Mouse (Mus musculus): Measurements from ENCODE around the gene Slc22a23. TPM values are rescaled to one million over a fixed set of nuclear protein-coding genes. Genes with fewer than 3 reads are reported as not detected.

Gene Slc22a23
- polyA plus RNA-seq, 1 experiment from 2014 or later = 6.0 TPM

- Histone ChIP-seq H3K9ac (ENCODE audit: low read depth, low read length) (0 out of 2 replicates have a peak overlapping the region, but pooled peaks have one; percentile 26), H3K9me3 (ENCODE audit: control insufficient read depth, low read length) (no peaks in the 10 kb centered on the region), H3K4me2 (ENCODE audit: low read depth, low read length) (0 out of 2 replicates have a peak overlapping the region, but pooled peaks have one; percentile 10), H3K36me3 (ENCODE audit: control insufficient read depth, insufficient read depth, low read length) (no peaks in the 10 kb centered on the region), H3K27me3 (replicated peaks; ENCODE audit: control insufficient read depth, insufficient read depth, low read length) (no peaks in the 10 kb centered on the region), H3K4me3 (ENCODE audit: low read depth, low read length) (no peak overlapping the region), H3K27ac (replicated peaks; ENCODE audit: low read depth, low read length) (peak overlapping the region; percentile 71), H3K4me1 (ENCODE audit: control insufficient read depth, insufficient read depth, low read length) (peaks cover 10% of the 10 kb centered on the region)
- no peak for DNase-seq (ENCODE audit: low spot score)
- WGBS = 72% methylated on average over 2 of the region's 2 CpGs
- ATAC-seq (ENCODE audit: low read depth) = peak; percentile 35
These were observed 188.2 kb downstream of the Slc22a23 start for GRCm38 (mm10) chr13:34156840-34157185.

- no peak overlapping the region for H3K4me3 ChIP-seq (ENCODE audit: low read depth, low read length)
- H3K4me2 ChIP-seq (ENCODE audit: low read depth, low read length) = 0 out of 2 replicates have a peak overlapping the region, but pooled peaks have one; percentile 10
- DNase-seq (ENCODE audit: low spot score) = peak; percentile 73
- peaks cover 10% of the 10 kb centered on the region for H3K4me1 ChIP-seq (ENCODE audit: control insufficient read depth, insufficient read depth, low read length)
- peak; percentile 86 for ATAC-seq (ENCODE audit: low read depth)
- H3K9me3 ChIP-seq (ENCODE audit: control insufficient read depth, low read length) = no peaks in the 10 kb centered on the region
- no peaks in the 10 kb centered on the region for H3K27me3 ChIP-seq (replicated peaks; ENCODE audit: control insufficient read depth, insufficient read depth, low read length)
- H3K9ac ChIP-seq (ENCODE audit: low read depth, low read length) = 0 out of 2 replicates have a peak overlapping the region, but pooled peaks have one; percentile 26
- peak overlapping the region; percentile 71 for H3K27ac ChIP-seq (replicated peaks; ENCODE audit: low read depth, low read length)
- H3K36me3 ChIP-seq (ENCODE audit: control insufficient read depth, insufficient read depth, low read length) = no peaks in the 10 kb centered on the region
- 40% methylated on average over 8 of the region's 8 CpGs for WGBS
These were observed 188.7 kb downstream of the Slc22a23 start for GRCm38 (mm10) chr13:34156133-34156839.

GRCm38 (mm10) chr13:34154931-34155272 lies 190.1 kb downstream of the Slc22a23 start:
- peaks cover 14% of the 10 kb centered on the region for H3K4me1 ChIP-seq (ENCODE audit: control insufficient read depth, insufficient read depth, low read length)
- H3K4me3 ChIP-seq (ENCODE audit: low read depth, low read length) = peak overlapping the region; percentile 18; the same call in 1 of the 2 replicates
- DNase-seq (ENCODE audit: low spot score) = peak; percentile 68
- H3K9me3 ChIP-seq (ENCODE audit: control insufficient read depth, low read length) = no peaks in the 10 kb centered on the region
- 26% methylated on average over 3 of the region's 3 CpGs for WGBS
- H3K4me2 ChIP-seq (ENCODE audit: low read depth, low read length) = peak overlapping the region; percentile 39
- no peaks in the 10 kb centered on the region for H3K27me3 ChIP-seq (replicated peaks; ENCODE audit: control insufficient read depth, insufficient read depth, low read length)
- H3K36me3 ChIP-seq (ENCODE audit: control insufficient read depth, insufficient read depth, low read length) = no peaks in the 10 kb centered on the region
- H3K9ac ChIP-seq (ENCODE audit: low read depth, low read length) = 0 out of 2 replicates have a peak overlapping the region, but pooled peaks have one; percentile 48
- peak overlapping the region; percentile 49; the same call in 1 of the 2 replicates for H3K27ac ChIP-seq (replicated peaks; ENCODE audit: low read depth, low read length)
- ATAC-seq (ENCODE audit: low read depth) = no peak

- Histone ChIP-seq H3K27ac (replicated peaks; ENCODE audit: low read depth, low read length) (peak overlapping the region; percentile 49; the same call in 1 of the 2 replicates), H3K9ac (ENCODE audit: low read depth, low read length) (0 out of 2 replicates have a peak overlapping the region, but pooled peaks have one; percentile 48), H3K4me1 (ENCODE audit: control insufficient read depth, insufficient read depth, low read length) (peaks cover 19% of the 10 kb centered on the region), H3K4me2 (ENCODE audit: low read depth, low read length) (peak overlapping the region; percentile 39), H3K27me3 (replicated peaks; ENCODE audit: control insufficient read depth, insufficient read depth, low read length) (no peaks in the 10 kb centered on the region), H3K36me3 (ENCODE audit: control insufficient read depth, insufficient read depth, low read length) (no peaks in the 10 kb centered on the region), H3K9me3 (ENCODE audit: control insufficient read depth, low read length) (no peaks in the 10 kb centered on the region), H3K4me3 (ENCODE audit: low read depth, low read length) (peak overlapping the region; percentile 18; the same call in 1 of the 2 replicates)
- peak; percentile 31 for ATAC-seq (ENCODE audit: low read depth)
- WGBS = 54% methylated on average over 13 of the region's 13 CpGs
- DNase-seq (ENCODE audit: low spot score) = peak; percentile 77
These were observed 190.6 kb downstream of the Slc22a23 start for GRCm38 (mm10) chr13:34154217-34154930.

GRCm38 (mm10) chr13:34153254-34154011 lies 191.5 kb downstream of the Slc22a23 start:
- Histone ChIP-seq H3K4me3 (ENCODE audit: low read depth, low read length) (no peak overlapping the region), H3K9me3 (ENCODE audit: control insufficient read depth, low read length) (no peaks in the 10 kb centered on the region)

GRCm38 (mm10) chr13:34152695-34153094 lies 192.3 kb downstream of the Slc22a23 start:
- Histone ChIP-seq H3K4me3 (ENCODE audit: low read depth, low read length) (no peak overlapping the region), H3K9ac (ENCODE audit: low read depth, low read length) (no peak overlapping the region), H3K27ac (replicated peaks; ENCODE audit: low read depth, low read length) (no peak overlapping the region), H3K27me3 (replicated peaks; ENCODE audit: control insufficient read depth, insufficient read depth, low read length) (no peaks in the 10 kb centered on the region), H3K36me3 (ENCODE audit: control insufficient read depth, insufficient read depth, low read length) (no peaks in the 10 kb centered on the region), H3K4me1 (ENCODE audit: control insufficient read depth, insufficient read depth, low read length) (peaks cover 21% of the 10 kb centered on the region), H3K4me2 (ENCODE audit: low read depth, low read length) (no peak overlapping the region), H3K9me3 (ENCODE audit: control insufficient read depth, low read length) (no peaks in the 10 kb centered on the region)
- 61% methylated on average over 7 of the region's 7 CpGs for WGBS
- ATAC-seq (ENCODE audit: low read depth) (no peak), DNase-seq (ENCODE audit: low spot score) (no peak)

More at GRCm38 (mm10) chr13:34153254-34154011, 191.5 kb downstream of the Slc22a23 start:
- 70% methylated on average over 4 of the region's 5 CpGs for WGBS
- no peak for ATAC-seq (ENCODE audit: low read depth)
- no peaks in the 10 kb centered on the region for H3K36me3 ChIP-seq (ENCODE audit: control insufficient read depth, insufficient read depth, low read length)
- H3K4me2 ChIP-seq (ENCODE audit: low read depth, low read length) = no peak overlapping the region
- no peak for DNase-seq (ENCODE audit: low spot score)
- no peak overlapping the region for H3K27ac ChIP-seq (replicated peaks; ENCODE audit: low read depth, low read length)
- no peak overlapping the region for H3K9ac ChIP-seq (ENCODE audit: low read depth, low read length)
- H3K4me1 ChIP-seq (ENCODE audit: control insufficient read depth, insufficient read depth, low read length) = peaks cover 21% of the 10 kb centered on the region
- H3K27me3 ChIP-seq (replicated peaks; ENCODE audit: control insufficient read depth, insufficient read depth, low read length) = no peaks in the 10 kb centered on the region

- no peak for ATAC-seq (ENCODE audit: low read depth)
- no peak for DNase-seq (ENCODE audit: low spot score)
- Histone ChIP-seq H3K27ac (replicated peaks; ENCODE audit: low read depth, low read length) (no peak overlapping the region), H3K9me3 (ENCODE audit: control insufficient read depth, low read length) (no peaks in the 10 kb centered on the region), H3K9ac (ENCODE audit: low read depth, low read length) (no peak overlapping the region), H3K4me2 (ENCODE audit: low read depth, low read length) (no peak overlapping the region), H3K4me3 (ENCODE audit: low read depth, low read length) (no peak overlapping the region), H3K27me3 (replicated peaks; ENCODE audit: control insufficient read depth, insufficient read depth, low read length) (no peaks in the 10 kb centered on the region), H3K36me3 (ENCODE audit: control insufficient read depth, insufficient read depth, low read length) (no peaks in the 10 kb centered on the region), H3K4me1 (ENCODE audit: control insufficient read depth, insufficient read depth, low read length) (peaks cover 16% of the 10 kb centered on the region)
- WGBS = 100% methylated on average over 1 of the region's 1 CpGs
These were observed 193.6 kb downstream of the Slc22a23 start for GRCm38 (mm10) chr13:34151425-34151824.
